Mouse (Mus musculus): Measurements from ENCODE around the gene Olfr1419. TPM values are rescaled to one million over a fixed set of nuclear protein-coding genes. Genes with fewer than 3 reads are reported as not detected.
"Not testable (repeated sequence)": the region's sequence is repeated elsewhere in the genome, so short reads cannot be mapped to it uniquely, and the experiment has no call there.

Olfr1419 gene
- polyA plus RNA-seq (2014; fragmentation: Nextera tagmentation; extraction: Ambion mirVana): not detected in 2 replicates

GRCm38 (mm10) chr19:11875006-11875405, at the start of gene Olfr1419:
Gene Olfr1419, minus strand, starts transcription at chr19:11875106.
- Histone ChIP-seq H3K9ac (ENCODE audit: low read length) (no peak within 1 kb of the TSS), H3K36me3 (ENCODE audit: control insufficient read depth, insufficient read depth, low read length) (no peaks in the 10 kb centered on the region), H3K27ac (ENCODE audit: low read depth) (no peak within 1 kb of the TSS), H3K4me3 (ENCODE audit: low read depth, low read length) (no peak within 1 kb of the TSS), H3K27me3 (replicated peaks; ENCODE audit: control insufficient read depth, insufficient read depth, low read length) (no peaks in the 10 kb centered on the region), H3K4me1 (replicated peaks; ENCODE audit: control insufficient read depth, insufficient read depth, low read length) (no peaks in the 10 kb centered on the region), H3K9me3 (ENCODE audit: control insufficient read depth, low read length) (no peaks in the 10 kb centered on the region), H3K4me2 (ENCODE audit: low read length) (no peak within 1 kb of the TSS)
- 51% methylated on average over 1 of the region's 1 CpGs for WGBS
- ATAC-seq (replicated peaks; ENCODE audit: low FRiP score, low TSS enrichment, low read depth): no peak
- no peak for DNase-seq (ENCODE audit: low spot score)

- WGBS: 95% methylated on average over 2 of the region's 2 CpGs
- H3K9ac ChIP-seq (ENCODE audit: low read length); DNase-seq (ENCODE audit: low spot score); H3K9me3 ChIP-seq (ENCODE audit: control insufficient read depth, low read length); ATAC-seq (replicated peaks; ENCODE audit: low FRiP score, low TSS enrichment, low read depth); H3K27ac ChIP-seq (ENCODE audit: low read depth); H3K4me1 ChIP-seq (replicated peaks; ENCODE audit: control insufficient read depth, insufficient read depth, low read length); H3K4me2 ChIP-seq (ENCODE audit: low read length); H3K27me3 ChIP-seq (replicated peaks; ENCODE audit: control insufficient read depth, insufficient read depth, low read length); H3K4me3 ChIP-seq (ENCODE audit: low read depth, low read length): not testable (repeated sequence)
- peaks cover 89% of the 10 kb centered on the region for H3K36me3 ChIP-seq (ENCODE audit: control insufficient read depth, insufficient read depth, low read length)
Observed at GRCm38 (mm10) chr19:11922515-11922914, 47.6 kb upstream of the Olfr1419 start.

GRCm38 (mm10) chr19:11922068-11922467, 47.2 kb upstream of the Olfr1419 start:
- WGBS: 97% methylated on average over 1 of the region's 1 CpGs
- Histone ChIP-seq H3K4me1 (replicated peaks; ENCODE audit: control insufficient read depth, insufficient read depth, low read length) (no peaks in the 10 kb centered on the region), H3K36me3 (ENCODE audit: control insufficient read depth, insufficient read depth, low read length) (peaks cover 88% of the 10 kb centered on the region), H3K27ac (ENCODE audit: low read depth) (no peak overlapping the region), H3K9me3 (ENCODE audit: control insufficient read depth, low read length) (no peaks in the 10 kb centered on the region), H3K27me3 (replicated peaks; ENCODE audit: control insufficient read depth, insufficient read depth, low read length) (no peaks in the 10 kb centered on the region), H3K4me2 (ENCODE audit: low read length) (no peak overlapping the region), H3K9ac (ENCODE audit: low read length) (no peak overlapping the region), H3K4me3 (ENCODE audit: low read depth, low read length) (no peak overlapping the region)
- no peak for ATAC-seq (replicated peaks; ENCODE audit: low FRiP score, low TSS enrichment, low read depth)
- no peak for DNase-seq (ENCODE audit: low spot score)

DNA sequence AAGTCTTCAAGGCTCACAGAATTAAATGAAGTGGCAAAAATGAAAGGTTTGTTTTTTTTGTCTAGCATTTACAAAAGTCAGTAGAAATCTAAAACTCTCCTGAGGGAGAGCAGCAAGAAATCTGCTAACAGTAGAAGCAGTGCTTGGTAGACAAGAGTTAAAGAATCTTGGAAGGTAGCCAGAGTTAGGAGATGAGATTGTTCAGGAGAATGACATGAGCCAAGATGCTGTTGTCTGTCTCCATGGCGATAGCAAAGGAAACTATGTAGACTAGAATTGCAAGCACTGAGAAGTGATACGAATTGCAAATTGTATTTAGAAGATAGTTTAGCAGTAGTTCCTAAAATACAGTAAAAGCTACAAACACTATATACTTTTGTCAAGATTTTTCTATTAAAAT, 40.9 kb upstream of the Olfr1419 start:
- WGBS: 29% methylated on average over 2 of the region's 2 CpGs
- ATAC-seq (replicated peaks; ENCODE audit: low FRiP score, low TSS enrichment, low read depth): no peak

GRCm38 (mm10) chr19:11912533-11913121, 37.7 kb upstream of the Olfr1419 start:
- Histone ChIP-seq H3K27ac (ENCODE audit: low read depth) (peak overlapping the region; percentile 89), H3K27me3 (replicated peaks; ENCODE audit: control insufficient read depth, insufficient read depth, low read length) (no peaks in the 10 kb centered on the region), H3K4me3 (ENCODE audit: low read depth, low read length) (peak overlapping the region; percentile 78), H3K9ac (ENCODE audit: low read length) (peak overlapping the region; percentile 79), H3K4me1 (replicated peaks; ENCODE audit: control insufficient read depth, insufficient read depth, low read length) (peaks cover 10% of the 10 kb centered on the region), H3K9me3 (ENCODE audit: control insufficient read depth, low read length) (no peaks in the 10 kb centered on the region), H3K36me3 (ENCODE audit: control insufficient read depth, insufficient read depth, low read length) (peaks cover 23% of the 10 kb centered on the region), H3K4me2 (ENCODE audit: low read length) (peak overlapping the region; percentile 69)
- ATAC-seq (replicated peaks; ENCODE audit: low FRiP score, low TSS enrichment, low read depth) (peak; percentile 63), DNase-seq (ENCODE audit: low spot score) (peak; percentile 86)
- WGBS: 0% methylated on average over 39 of the region's 54 CpGs

More for the DNA sequence above, 40.9 kb upstream of the Olfr1419 start:
- Histone ChIP-seq H3K4me3 (ENCODE audit: low read depth, low read length) (no peak overlapping the region), H3K4me1 (replicated peaks; ENCODE audit: control insufficient read depth, insufficient read depth, low read length) (peaks cover 10% of the 10 kb centered on the region), H3K36me3 (ENCODE audit: control insufficient read depth, insufficient read depth, low read length) (peaks cover 44% of the 10 kb centered on the region), H3K27me3 (replicated peaks; ENCODE audit: control insufficient read depth, insufficient read depth, low read length) (no peaks in the 10 kb centered on the region), H3K4me2 (ENCODE audit: low read length) (no peak overlapping the region), H3K9me3 (ENCODE audit: control insufficient read depth, low read length) (no peaks in the 10 kb centered on the region), H3K9ac (ENCODE audit: low read length) (no peak overlapping the region), H3K27ac (ENCODE audit: low read depth) (no peak overlapping the region)
- DNase-seq (ENCODE audit: low spot score): no peak

DNA sequence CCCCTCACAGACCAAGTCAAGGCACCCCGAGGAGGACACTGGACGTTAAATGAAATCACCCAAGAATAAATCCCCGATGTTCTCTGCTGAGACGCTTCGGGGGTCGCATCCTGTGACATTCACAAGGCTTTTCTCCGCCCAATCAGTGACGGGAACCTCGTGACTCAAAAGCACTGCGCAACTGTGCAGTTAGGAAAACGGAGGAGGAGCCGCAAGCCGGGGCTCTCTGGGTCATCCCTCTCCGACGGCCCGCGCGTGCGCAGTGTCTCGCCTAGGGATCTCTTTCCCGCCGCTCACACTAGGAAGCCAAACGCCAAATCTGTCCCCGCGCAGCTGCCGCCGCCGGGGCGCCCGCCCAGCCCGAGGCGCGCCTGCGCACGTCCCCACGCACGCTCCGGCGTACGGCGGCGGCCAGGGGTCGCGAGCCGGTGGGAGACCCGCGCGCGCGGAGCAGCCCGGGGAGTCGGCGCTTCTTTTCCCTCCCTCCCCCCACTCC, 37.2 kb upstream of the Olfr1419 start, which contains the start of gene Patl1:
Gene Patl1 (plus strand): TSS at position 363 of the 496 bp plus-strand sequence.
- peak within 1 kb of the TSS; percentile 69 for H3K4me2 ChIP-seq (ENCODE audit: low read length)
- H3K36me3 ChIP-seq (ENCODE audit: control insufficient read depth, insufficient read depth, low read length): peaks cover 18% of the 10 kb centered on the region
- H3K9ac ChIP-seq (ENCODE audit: low read length): peak within 1 kb of the TSS; percentile 79
- whole genome bisulfite sequencing: 0% methylated on average over 24 of the region's 53 CpGs
- peak within 1 kb of the TSS; percentile 89 for H3K27ac ChIP-seq (ENCODE audit: low read depth)
- ATAC-seq (replicated peaks; ENCODE audit: low FRiP score, low TSS enrichment, low read depth) (peak; percentile 98), DNase-seq (ENCODE audit: low spot score) (peak; percentile 96)
- no peaks in the 10 kb centered on the region for H3K27me3 ChIP-seq (replicated peaks; ENCODE audit: control insufficient read depth, insufficient read depth, low read length)
- peaks cover 10% of the 10 kb centered on the region for H3K4me1 ChIP-seq (replicated peaks; ENCODE audit: control insufficient read depth, insufficient read depth, low read length)
- H3K4me3 ChIP-seq (ENCODE audit: low read depth, low read length): peak within 1 kb of the TSS; percentile 78
- H3K9me3 ChIP-seq (ENCODE audit: control insufficient read depth, low read length): no peaks in the 10 kb centered on the region

DNA sequence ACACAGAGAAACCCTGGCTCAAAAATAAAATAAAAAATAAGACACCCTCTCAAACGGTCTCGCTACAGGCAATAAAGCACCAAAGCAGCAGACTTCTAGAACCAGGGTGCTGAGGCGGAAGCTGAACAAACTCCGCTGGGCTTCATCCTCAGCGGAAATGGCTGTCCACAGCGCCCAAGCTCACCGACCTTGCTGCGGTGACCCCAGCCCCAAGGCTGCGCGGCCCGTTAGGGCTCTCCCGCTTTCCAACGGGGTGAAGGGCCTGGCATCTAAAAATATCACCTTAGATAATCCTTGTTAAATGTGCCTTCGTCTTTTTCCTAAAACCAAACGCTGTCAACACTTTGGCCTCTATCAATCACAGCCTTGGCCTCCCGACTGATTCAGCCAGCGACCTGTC, 36.7 kb upstream of the Olfr1419 start:
- Histone ChIP-seq H3K27ac (ENCODE audit: low read depth) (peak overlapping the region; percentile 89), H3K4me3 (ENCODE audit: low read depth, low read length) (peak overlapping the region; percentile 78), H3K9me3 (ENCODE audit: control insufficient read depth, low read length) (no peaks in the 10 kb centered on the region), H3K9ac (ENCODE audit: low read length) (peak overlapping the region; percentile 79), H3K4me1 (replicated peaks; ENCODE audit: control insufficient read depth, insufficient read depth, low read length) (peaks cover 10% of the 10 kb centered on the region), H3K36me3 (ENCODE audit: control insufficient read depth, insufficient read depth, low read length) (peaks cover 18% of the 10 kb centered on the region), H3K27me3 (replicated peaks; ENCODE audit: control insufficient read depth, insufficient read depth, low read length) (no peaks in the 10 kb centered on the region), H3K4me2 (ENCODE audit: low read length) (peak overlapping the region; percentile 62)
- WGBS: 4% methylated on average over 17 of the region's 17 CpGs
- peak; percentile 48 for ATAC-seq (replicated peaks; ENCODE audit: low FRiP score, low TSS enrichment, low read depth)
- no peak for DNase-seq (ENCODE audit: low spot score)

DNA sequence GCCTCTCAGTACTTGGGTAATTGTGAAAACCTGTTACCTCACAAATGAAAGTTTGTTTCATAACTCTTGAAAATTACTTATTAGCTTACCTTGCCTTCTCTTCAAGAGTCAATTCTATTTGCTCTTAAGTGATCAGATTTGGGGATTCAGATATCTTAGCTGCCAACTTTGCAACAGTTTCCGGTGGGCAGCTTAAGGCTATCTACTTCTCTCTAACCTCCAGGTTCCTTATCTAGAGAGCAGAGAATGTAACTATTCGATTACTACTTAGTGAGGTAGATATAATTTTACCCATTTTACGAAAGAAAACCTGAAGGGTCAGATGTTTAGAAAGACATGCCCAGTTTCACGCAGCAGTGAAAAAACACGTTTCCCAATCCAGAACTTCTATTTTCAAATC, 36.1 kb upstream of the Olfr1419 start:
- Histone ChIP-seq H3K27ac (ENCODE audit: low read depth) (no peak overlapping the region; the same call in 1 of the 2 replicates), H3K36me3 (ENCODE audit: control insufficient read depth, insufficient read depth, low read length) (peaks cover 16% of the 10 kb centered on the region), H3K4me3 (ENCODE audit: low read depth, low read length) (peak overlapping the region; percentile 78), H3K27me3 (replicated peaks; ENCODE audit: control insufficient read depth, insufficient read depth, low read length) (no peaks in the 10 kb centered on the region), H3K9ac (ENCODE audit: low read length) (peak overlapping the region; percentile 79; the same call in 1 of the 2 replicates), H3K9me3 (ENCODE audit: control insufficient read depth, low read length) (no peaks in the 10 kb centered on the region), H3K4me1 (replicated peaks; ENCODE audit: control insufficient read depth, insufficient read depth, low read length) (peaks cover 10% of the 10 kb centered on the region), H3K4me2 (ENCODE audit: low read length) (peak overlapping the region; percentile 62)
- 93% methylated on average over 5 of the region's 5 CpGs for WGBS
- ATAC-seq (replicated peaks; ENCODE audit: low FRiP score, low TSS enrichment, low read depth) (no peak), DNase-seq (ENCODE audit: low spot score) (no peak)

- no peaks in the 10 kb centered on the region for H3K36me3 ChIP-seq (ENCODE audit: control insufficient read depth, insufficient read depth, low read length)
- H3K4me3 ChIP-seq (ENCODE audit: low read depth, low read length): no peak within 1 kb of the TSS
- DNase-seq (ENCODE audit: low spot score): no peak
- no peaks in the 10 kb centered on the region for H3K9me3 ChIP-seq (ENCODE audit: control insufficient read depth, low read length)
- H3K27ac ChIP-seq (ENCODE audit: low read depth): no peak within 1 kb of the TSS
- no peak for ATAC-seq (replicated peaks; ENCODE audit: low FRiP score, low TSS enrichment, low read depth)
- H3K27me3 ChIP-seq (replicated peaks; ENCODE audit: control insufficient read depth, insufficient read depth, low read length): no peaks in the 10 kb centered on the region
- WGBS: 47% methylated on average over 1 of the region's 1 CpGs
- H3K4me1 ChIP-seq (replicated peaks; ENCODE audit: control insufficient read depth, insufficient read depth, low read length): no peaks in the 10 kb centered on the region
- no peak within 1 kb of the TSS for H3K9ac ChIP-seq (ENCODE audit: low read length)
- H3K4me2 ChIP-seq (ENCODE audit: low read length): no peak within 1 kb of the TSS
Observed at GRCm38 (mm10) chr19:11886265-11886664, 11.4 kb upstream of the Olfr1419 start, which contains the start of gene Olfr1420. Gene Olfr1420, plus strand, starts transcription at chr19:11886565.
